Mouse (Mus musculus): ENCODE results near the gene Kdm1a.

DNA sequence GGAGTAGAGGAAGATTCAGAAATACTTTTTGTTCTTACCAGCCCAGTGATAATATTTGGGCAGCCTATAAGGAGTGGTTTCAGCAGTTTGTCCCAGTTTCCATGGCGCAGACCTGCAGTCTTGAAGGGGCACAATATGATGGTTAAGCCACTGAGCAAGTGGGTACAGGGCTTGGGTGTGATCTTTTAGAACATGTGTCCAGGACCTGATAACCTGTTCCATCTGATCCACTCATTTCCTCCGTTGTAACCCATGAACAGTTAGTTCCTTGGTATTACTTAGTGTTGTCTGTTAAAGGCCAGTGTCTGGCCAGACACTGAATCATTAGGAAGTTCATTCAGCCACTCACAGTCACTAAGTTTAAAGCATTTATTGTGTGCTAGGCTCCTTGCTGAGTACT lies 78.2 kb downstream of the Kdm1a start:
- TF ChIP-seq CTCF (IDR thresholded peaks at IDR 0.05; ENCODE audit: borderline replicate concordance, insufficient read depth, low read depth, low read length), result no peak
- no peak for TF ChIP-seq POLR2A (IDR thresholded peaks at IDR 0.05; ENCODE audit: borderline replicate concordance, insufficient read depth, low read length)

Data from cerebellum, adult 2 months (tissue).